Mouse (Mus musculus) liver, embryonic 11.5 days (tissue): Measurements from ENCODE around the gene Fbxw4. TPM values are rescaled to one million over a fixed set of nuclear protein-coding genes. Genes with fewer than 3 reads are reported as not detected.
"Not testable (repeated sequence)": the region's sequence is repeated elsewhere in the genome, so short reads cannot be mapped to it uniquely, and the experiment has no call there.

ENCODE experiments used
- ATAC-seq: fragments of 200-750 bp; cut with Nextera tagmentation; replicated peaks from 2 replicates; pipeline ENCODE4 v1.8.0; 2017; ENCODE audit warnings: moderate number of reproducible peaks, mild to moderate bottlenecking, moderate TSS enrichment, moderate library complexity; ENCODE audit not compliant: low FRiP score
- DNase-seq: peaks from one replicate; pipeline ENCODE4 v3.0.0-alpha.2; 2017; ENCODE audit warnings: low spot score
- H3K27ac ChIP-seq: fragments of 300-500 bp; sonication (generic); 2 replicates; pipeline ENCODE4 v1.5.1; 2014; ENCODE audit warnings: mild to moderate bottlenecking, low read depth, low read length, control low read depth
- H3K27me3 ChIP-seq: fragments of 300-500 bp; sonication (generic); replicated peaks from 2 replicates; pipeline ENCODE4 v1.6.1; 2014; ENCODE audit warnings: low read length, mixed read lengths; ENCODE audit not compliant: control insufficient read depth, insufficient read depth
- H3K36me3 ChIP-seq: fragments of 300-500 bp; sonication (generic); 2 replicates; pipeline ENCODE4 v1.6.1; 2014; ENCODE audit warnings: mild to moderate bottlenecking, low read length, moderate library complexity, mixed read lengths; ENCODE audit not compliant: control insufficient read depth, insufficient read depth
- H3K4me1 ChIP-seq: fragments of 300-500 bp; sonication (generic); replicated peaks from 2 replicates; pipeline ENCODE4 v1.6.1; 2014; ENCODE audit warnings: low read length, mixed read lengths; ENCODE audit not compliant: control insufficient read depth, insufficient read depth
- H3K4me2 ChIP-seq: fragments of 300-500 bp; sonication (generic); 2 replicates; pipeline ENCODE4 v1.6.1; 2014; ENCODE audit warnings: mild to moderate bottlenecking, control low read depth, moderate library complexity
- H3K4me3 ChIP-seq: fragments of 300-500 bp; sonication (generic); 2 replicates; pipeline ENCODE4 v1.5.1; 2014; ENCODE audit warnings: low read depth, low read length, control low read depth
- H3K9ac ChIP-seq: fragments of 300-500 bp; sonication (generic); 2 replicates; pipeline ENCODE4 v1.6.1; 2014; ENCODE audit warnings: low read depth, low read length, control low read depth
- H3K9me3 ChIP-seq: fragments of 300-500 bp; sonication (generic); 2 replicates; pipeline ENCODE4 v1.6.1; 2016; ENCODE audit warnings: low read length, inconsistent platforms, mixed read lengths; ENCODE audit not compliant: control insufficient read depth
- WGBS: fragments of 180-500 bp; shearing (Covaris S2); extraction: QIAGEN DNeasy Blood & Tissue Kit; methylation state at CpG from one replicate; pipeline ENCODE4 v1.1.7; 2014; 5-methylcytosine and 5-hydroxymethylcytosine counted together
- polyA plus RNA-seq: library from polyadenylated mRNA; unstranded; fragments of >200 nt; fragmentation: Nextera tagmentation; extraction: Ambion mirVana; gene quantifications from 2 replicates; pipeline ENCODE4 v1.2.1, GENCODE M21; 2014

The Fbxw4 gene
- polyA plus RNA-seq, 1 experiment from 2014 or later = 5.0 TPM

- H3K9me3 ChIP-seq = no peaks in the 10 kb centered on the region
- no peak overlapping the region for H3K9ac ChIP-seq
- ATAC-seq (no peak), DNase-seq (no peak)
- H3K27me3 ChIP-seq = no peaks in the 10 kb centered on the region
- no peaks in the 10 kb centered on the region for H3K36me3 ChIP-seq
- peaks cover 15% of the 10 kb centered on the region for H3K4me1 ChIP-seq
- no peak overlapping the region for H3K27ac ChIP-seq
- H3K4me3 ChIP-seq = no peak overlapping the region
- H3K4me2 ChIP-seq = peak overlapping the region; percentile 44
- WGBS = 88% methylated on average over 8 of the region's 8 CpGs
These were observed 8.6 kb downstream of the Fbxw4 start for GRCm38 (mm10) chr19:45651524-45651923.

- Histone ChIP-seq H3K9ac (no peak overlapping the region), H3K9me3 (no peaks in the 10 kb centered on the region), H3K36me3 (no peaks in the 10 kb centered on the region), H3K27ac (no peak overlapping the region), H3K4me1 (peaks cover 13% of the 10 kb centered on the region), H3K4me2 (no peak overlapping the region), H3K4me3 (no peak overlapping the region), H3K27me3 (no peaks in the 10 kb centered on the region)
- ATAC-seq (no peak), DNase-seq (no peak)
- 78% methylated on average over 4 of the region's 4 CpGs for WGBS
These were observed 10.3 kb downstream of the Fbxw4 start for GRCm38 (mm10) chr19:45649776-45650175.

- not testable (repeated sequence) for H3K27ac ChIP-seq, H3K4me2 ChIP-seq, H3K9me3 ChIP-seq, H3K27me3 ChIP-seq, H3K36me3 ChIP-seq, H3K4me3 ChIP-seq, H3K9ac ChIP-seq, DNase-seq
- peak; percentile 55; the same call in 1 of the 2 replicates for ATAC-seq
- H3K4me1 ChIP-seq = peaks cover 13% of the 10 kb centered on the region
- 86% methylated on average over 6 of the region's 6 CpGs for WGBS
These were observed 11.6 kb downstream of the Fbxw4 start for GRCm38 (mm10) chr19:45648469-45648868.

- DNase-seq (no peak), ATAC-seq (no peak)
- Histone ChIP-seq H3K4me3 (no peak overlapping the region), H3K27ac (no peak overlapping the region), H3K4me2 (no peak overlapping the region), H3K9ac (no peak overlapping the region), H3K9me3 (no peaks in the 10 kb centered on the region), H3K4me1 (peaks cover 6% of the 10 kb centered on the region), H3K36me3 (no peaks in the 10 kb centered on the region), H3K27me3 (no peaks in the 10 kb centered on the region)
- WGBS = 67% methylated on average over 4 of the region's 4 CpGs
These were observed 13.2 kb downstream of the Fbxw4 start for GRCm38 (mm10) chr19:45646866-45647265.

- no peak overlapping the region for H3K27ac ChIP-seq
- no peak overlapping the region for H3K4me2 ChIP-seq
- no peaks in the 10 kb centered on the region for H3K27me3 ChIP-seq
- DNase-seq = no peak
- H3K4me1 ChIP-seq = no peaks in the 10 kb centered on the region
- ATAC-seq = no peak
- no peak overlapping the region for H3K9ac ChIP-seq
- 0 out of 2 replicates have a peak, but pooled peaks cover 2% of the 10 kb centered on the region for H3K36me3 ChIP-seq
- H3K4me3 ChIP-seq = no peak overlapping the region
- H3K9me3 ChIP-seq = no peaks in the 10 kb centered on the region
- WGBS = 87% methylated on average over 7 of the region's 7 CpGs
These were observed 19.4 kb downstream of the Fbxw4 start for GRCm38 (mm10) chr19:45640691-45641090.

GRCm38 (mm10) chr19:45635960-45636359, 24.2 kb downstream of the Fbxw4 start:
- H3K36me3 ChIP-seq = peaks cover 4% of the 10 kb centered on the region; the same call in 1 of the 2 replicates
- H3K4me2 ChIP-seq = no peak overlapping the region
- no peak overlapping the region for H3K4me3 ChIP-seq
- H3K9ac ChIP-seq = no peak overlapping the region
- ATAC-seq (no peak), DNase-seq (no peak)
- 58% methylated on average over 5 of the region's 5 CpGs for WGBS
- no peak overlapping the region for H3K27ac ChIP-seq
- H3K9me3 ChIP-seq = no peaks in the 10 kb centered on the region
- H3K27me3 ChIP-seq = no peaks in the 10 kb centered on the region
- peaks cover 13% of the 10 kb centered on the region for H3K4me1 ChIP-seq

- Histone ChIP-seq H3K36me3 (peaks cover 2% of the 10 kb centered on the region; the same call in 1 of the 2 replicates), H3K27me3 (no peaks in the 10 kb centered on the region), H3K27ac (peak overlapping the region; percentile 61; the same call in 1 of the 2 replicates), H3K9me3 (no peaks in the 10 kb centered on the region), H3K4me3 (no peak overlapping the region), H3K4me1 (peaks cover 23% of the 10 kb centered on the region), H3K9ac (peak overlapping the region; percentile 40), H3K4me2 (peak overlapping the region; percentile 34)
- 12% methylated on average over 3 of the region's 3 CpGs for WGBS
- DNase-seq (no peak), ATAC-seq (peak; percentile 88)
These were observed 28.5 kb downstream of the Fbxw4 start for GRCm38 (mm10) chr19:45631584-45631983.

- DNase-seq (no peak), ATAC-seq (no peak)
- no peak overlapping the region; the same call in 1 of the 2 replicates for H3K9ac ChIP-seq
- H3K4me2 ChIP-seq = peak overlapping the region; percentile 6
- H3K9me3 ChIP-seq = no peaks in the 10 kb centered on the region
- no peak overlapping the region for H3K4me3 ChIP-seq
- H3K27ac ChIP-seq = peak overlapping the region; percentile 35; the same call in 1 of the 2 replicates
- no peaks in the 10 kb centered on the region for H3K27me3 ChIP-seq
- 24% methylated on average over 5 of the region's 5 CpGs for WGBS
- H3K36me3 ChIP-seq = peaks cover 2% of the 10 kb centered on the region; the same call in 1 of the 2 replicates
- peaks cover 23% of the 10 kb centered on the region for H3K4me1 ChIP-seq
These were observed 29.2 kb downstream of the Fbxw4 start for GRCm38 (mm10) chr19:45630953-45631352.

GRCm38 (mm10) chr19:45629219-45629618, 30.9 kb downstream of the Fbxw4 start:
- no peak overlapping the region for H3K4me3 ChIP-seq
- H3K4me2 ChIP-seq = no peak overlapping the region
- no peak overlapping the region for H3K9ac ChIP-seq
- no peak overlapping the region for H3K27ac ChIP-seq
- H3K36me3 ChIP-seq = no peaks in the 10 kb centered on the region
- 85% methylated on average over 3 of the region's 3 CpGs for WGBS
- DNase-seq = no peak
- no peaks in the 10 kb centered on the region for H3K27me3 ChIP-seq
- no peaks in the 10 kb centered on the region for H3K9me3 ChIP-seq
- peak; percentile 47; the same call in 1 of the 2 replicates for ATAC-seq
- peaks cover 23% of the 10 kb centered on the region for H3K4me1 ChIP-seq
